Mouse (Mus musculus): Measurements from ENCODE around the gene Pde11a.

Gene Pde11a

DNA sequence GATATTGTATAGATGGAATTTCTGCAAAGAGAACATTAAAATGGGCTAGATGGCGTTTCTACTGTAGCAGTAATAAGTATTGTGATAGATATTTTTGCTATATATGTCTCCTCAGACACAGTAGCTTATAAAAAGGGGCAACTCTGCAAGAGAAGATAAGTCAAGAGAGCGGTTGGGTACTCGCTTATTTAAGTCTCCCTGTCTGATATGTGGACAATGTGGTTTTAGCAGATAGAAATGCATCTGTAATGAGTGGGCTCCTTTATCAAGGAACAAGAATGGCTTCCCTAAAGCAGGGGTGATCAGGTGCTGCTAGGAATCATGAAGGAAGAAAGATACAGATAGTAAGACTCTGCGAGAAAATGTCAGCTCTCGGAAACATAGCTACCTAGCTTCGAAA is 18.2 kb downstream of the Pde11a start:
- DNase-seq (ENCODE audit: low spot score): no peak

DNA sequence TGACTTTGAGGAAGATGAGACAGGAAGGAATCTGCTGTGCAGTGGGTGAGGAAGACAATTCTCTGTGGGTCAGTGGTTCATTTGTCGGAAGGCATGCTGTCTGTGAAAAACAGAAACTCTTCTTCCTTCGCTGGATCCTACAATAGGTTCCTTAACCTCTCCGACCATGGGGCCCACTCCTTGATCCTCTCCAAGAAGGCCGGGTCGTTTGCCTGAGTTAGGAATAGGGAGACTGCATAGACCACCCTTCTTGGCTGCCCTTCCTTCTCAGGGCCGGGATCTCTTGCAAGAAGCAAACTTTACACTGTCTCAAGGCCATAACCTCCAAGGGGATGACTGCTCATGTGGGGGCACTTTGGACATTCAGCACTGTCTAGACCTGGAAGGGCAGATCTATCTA is 19.3 kb downstream of the Pde11a start:
- DNase-seq (ENCODE audit: low spot score): no peak

DNA sequence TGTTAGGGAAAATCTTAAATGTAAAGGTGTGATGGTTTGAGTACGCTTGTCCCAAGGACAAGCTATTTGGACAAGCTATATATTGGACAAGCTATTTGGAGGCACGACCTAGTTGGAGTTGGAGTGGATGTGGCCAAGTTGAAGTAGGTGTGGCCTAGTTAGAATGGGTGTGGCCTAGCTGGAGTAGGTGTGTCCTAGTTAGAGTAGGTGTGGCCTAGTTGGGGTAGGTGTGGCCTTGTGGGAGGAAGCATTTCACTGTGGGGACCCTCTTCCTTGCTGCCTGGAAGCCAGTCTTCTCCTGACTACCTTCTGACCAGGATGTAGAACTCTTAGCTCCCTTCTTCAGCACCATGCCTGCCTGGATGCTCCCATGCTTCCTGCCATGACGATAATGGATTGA is 50.9 kb downstream of the Pde11a start:
- DNase-seq (ENCODE audit: low spot score): no peak

DNA sequence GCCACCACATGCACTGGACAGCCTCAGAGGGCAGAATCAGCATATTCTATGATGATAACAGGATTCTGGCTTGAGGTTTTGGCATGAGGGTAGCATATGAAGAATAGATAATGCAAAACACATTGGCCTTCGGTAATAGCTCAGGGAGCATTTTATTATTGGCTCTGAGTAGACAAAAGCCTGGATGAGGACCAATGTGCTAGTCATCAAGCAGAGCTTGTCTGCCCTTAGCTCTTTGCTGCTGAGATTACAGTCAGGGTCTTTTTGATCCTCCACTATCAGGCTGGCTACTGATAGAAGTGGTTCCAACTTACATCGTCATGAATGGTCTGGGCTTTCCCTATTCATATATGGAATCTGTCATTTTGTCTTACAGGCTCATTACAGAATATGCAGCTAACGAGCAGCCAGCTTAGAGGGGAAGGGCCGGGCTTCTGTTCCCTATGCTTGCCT is 52.3 kb downstream of the Pde11a start:
- no peak for DNase-seq (ENCODE audit: low spot score)

DNA sequence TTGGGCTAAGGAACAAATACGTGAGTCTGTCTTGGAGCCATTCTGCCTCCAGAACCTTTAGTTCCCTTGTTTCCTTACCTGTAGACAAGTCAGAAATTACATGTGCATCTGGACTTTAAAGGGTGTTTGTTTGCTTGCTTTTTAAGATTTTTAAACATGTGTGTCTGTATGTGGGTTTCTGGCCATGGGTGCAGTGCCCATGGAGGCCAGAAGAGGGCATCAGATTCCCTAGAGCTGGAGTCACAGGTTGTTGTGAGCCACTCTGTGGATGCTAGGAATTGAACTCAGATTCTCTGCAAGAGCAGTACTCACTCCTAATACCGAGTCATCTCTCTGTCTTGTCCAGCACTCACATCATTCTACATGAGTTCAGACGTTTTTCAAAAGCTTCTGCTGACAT is 53.4 kb downstream of the Pde11a start:
- no peak for DNase-seq (ENCODE audit: low spot score)

DNA sequence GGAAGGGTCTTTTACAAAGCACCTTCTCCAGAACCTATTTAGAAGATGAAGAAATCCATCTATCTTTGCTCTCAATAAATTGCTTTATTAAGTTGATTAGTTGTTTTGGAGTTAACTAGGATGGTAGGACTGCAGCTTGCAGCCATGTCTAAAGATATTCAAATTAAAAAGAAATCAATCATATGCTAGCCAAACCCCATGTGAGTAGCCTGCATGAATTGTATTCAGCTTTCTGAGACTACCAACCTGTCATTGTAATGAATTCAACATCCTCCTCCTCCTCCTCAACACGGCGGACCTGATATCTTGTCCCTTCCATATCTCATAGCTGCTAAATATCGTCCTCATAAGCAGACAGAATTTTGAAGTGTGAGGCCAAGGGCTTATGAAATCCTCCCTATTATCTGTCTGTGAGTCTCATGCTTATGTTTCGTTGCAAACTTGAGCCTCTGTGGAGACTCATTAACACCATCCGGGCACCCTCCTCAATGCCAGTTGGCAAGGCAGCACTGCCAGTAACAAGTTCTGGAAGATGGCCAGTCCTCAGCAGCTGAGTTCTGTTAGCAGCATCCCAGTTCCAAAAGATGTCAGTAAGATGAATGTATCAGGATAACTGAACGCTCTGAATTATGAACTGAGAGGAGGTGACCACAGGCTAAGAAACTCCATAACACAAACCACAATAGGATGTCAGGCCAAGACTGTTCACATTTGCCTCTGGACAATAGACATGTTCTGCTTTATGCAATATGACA is 55.0 kb downstream of the Pde11a start:
- peak; percentile 27 for DNase-seq (ENCODE audit: low spot score)

DNA sequence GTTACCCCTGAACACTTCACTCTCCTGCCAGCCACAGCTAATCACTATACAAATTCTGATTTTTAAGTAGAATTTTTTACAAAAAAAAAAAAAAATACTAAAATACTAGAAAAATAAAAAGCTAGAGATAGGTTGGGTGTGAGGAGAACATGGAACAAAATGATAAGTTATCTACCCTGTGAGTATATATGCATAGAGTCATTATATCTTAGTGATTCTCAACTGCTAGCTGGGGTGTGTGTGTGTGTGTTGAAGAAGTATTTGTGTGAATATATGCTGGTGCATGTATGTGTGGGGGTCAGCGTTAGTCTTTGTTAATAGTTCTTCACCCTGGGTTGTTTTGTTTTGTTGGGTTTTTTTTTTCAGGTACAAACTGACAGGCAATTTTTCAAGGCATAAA is 69.1 kb downstream of the Pde11a start:
- no peak for DNase-seq (ENCODE audit: low spot score)

DNA sequence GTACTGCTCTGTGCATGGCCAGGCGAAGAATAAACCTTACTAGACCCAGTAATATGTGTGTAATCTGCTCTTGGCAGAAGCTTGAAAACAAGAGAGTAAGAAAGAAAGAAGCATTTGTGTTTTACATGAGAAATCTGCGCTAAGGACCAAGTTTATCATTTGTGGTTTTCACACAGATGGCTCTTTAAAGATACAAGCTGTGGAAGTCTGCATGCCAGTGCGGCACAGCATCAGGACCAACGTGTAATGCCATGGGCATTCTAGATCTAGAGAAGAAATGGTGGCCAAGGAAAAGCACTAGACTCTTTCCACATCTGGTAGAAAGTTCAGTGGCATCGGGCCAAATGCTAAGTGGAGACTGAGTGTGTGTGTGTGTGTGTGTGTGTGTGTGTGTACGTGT is 71.2 kb downstream of the Pde11a start:
- no peak for DNase-seq (ENCODE audit: low spot score)

DNA sequence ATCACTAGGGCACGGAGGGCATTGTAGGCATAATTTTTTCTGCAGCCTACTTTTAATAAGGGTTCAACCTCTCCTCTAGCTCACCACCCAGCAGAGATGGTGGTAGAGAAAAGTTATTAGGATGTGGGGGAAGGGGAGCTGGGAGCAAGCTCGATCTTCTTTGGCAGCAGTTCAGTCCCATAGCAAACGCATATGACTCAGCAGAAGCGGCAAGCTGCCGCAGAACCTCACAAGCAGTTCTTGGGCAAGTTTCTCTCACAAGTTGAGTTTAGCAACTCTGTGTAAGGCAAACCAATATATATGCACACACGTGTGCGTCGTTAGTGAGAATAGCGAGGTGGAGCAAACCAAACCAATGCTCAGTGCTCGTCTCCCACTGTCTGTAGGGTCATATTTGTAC is 72.0 kb downstream of the Pde11a start:
- DNase-seq (ENCODE audit: low spot score): no peak

DNA sequence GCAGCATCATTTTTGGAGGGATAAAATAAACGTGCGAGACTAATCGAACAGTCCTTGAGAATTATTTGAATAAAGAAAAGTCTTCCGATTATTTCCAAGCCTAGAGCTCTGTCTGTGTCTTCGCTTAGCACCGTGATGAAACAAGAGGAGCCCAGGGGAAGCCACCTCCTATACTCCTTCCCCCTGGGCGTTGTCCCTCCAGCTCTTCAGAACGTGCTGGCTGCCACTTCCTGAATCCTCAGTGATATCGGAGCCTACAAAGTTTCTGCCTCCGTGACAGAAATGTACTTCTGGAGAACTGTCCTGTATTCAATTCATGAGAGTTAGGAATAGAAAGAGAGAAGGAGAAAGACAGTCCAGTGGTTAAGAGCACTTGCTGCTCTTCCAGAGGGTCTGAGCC is 74.3 kb downstream of the Pde11a start:
- DNase-seq (ENCODE audit: low spot score): no peak

DNA sequence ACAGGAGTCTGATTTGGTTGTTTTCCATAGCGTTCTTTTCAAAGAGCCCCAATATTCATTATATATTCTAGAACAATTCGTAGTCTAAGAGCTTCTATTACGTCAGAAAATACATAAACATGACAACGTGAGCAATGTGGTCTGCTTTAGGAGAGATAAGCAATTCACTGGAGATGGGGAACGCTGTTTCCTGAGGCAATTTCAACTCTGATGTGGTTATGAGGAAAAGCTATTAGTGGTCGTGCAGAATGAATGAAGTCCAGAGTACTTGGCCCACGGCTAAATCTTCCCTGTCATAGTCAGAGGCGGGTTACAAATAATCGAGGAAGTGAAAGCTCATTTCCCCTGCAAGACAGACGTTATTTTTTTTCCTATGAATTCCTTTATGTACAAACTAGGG is 75.9 kb downstream of the Pde11a start:
- DNase-seq (ENCODE audit: low spot score): no peak

DNA sequence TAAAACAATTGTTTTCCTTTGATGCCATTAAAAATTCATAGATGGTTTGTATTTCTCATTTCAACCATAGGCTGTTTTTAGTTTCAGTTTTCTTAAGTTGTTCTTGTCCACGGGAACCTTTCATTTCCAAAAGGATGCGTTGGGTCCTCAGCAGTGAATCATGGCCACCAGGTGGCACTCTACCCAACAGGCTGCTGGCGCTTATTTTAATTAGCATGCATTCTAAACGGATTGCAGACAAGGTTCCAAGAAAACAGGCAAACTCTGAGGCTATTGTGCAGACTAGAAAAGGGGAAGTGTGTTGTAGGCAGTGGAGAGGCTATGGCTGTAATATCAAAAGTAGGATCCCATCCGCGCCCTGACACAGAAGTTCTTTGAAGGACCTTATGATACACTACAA is 83.7 kb downstream of the Pde11a start:
- DNase-seq (ENCODE audit: low spot score): peak; percentile 30

DNA sequence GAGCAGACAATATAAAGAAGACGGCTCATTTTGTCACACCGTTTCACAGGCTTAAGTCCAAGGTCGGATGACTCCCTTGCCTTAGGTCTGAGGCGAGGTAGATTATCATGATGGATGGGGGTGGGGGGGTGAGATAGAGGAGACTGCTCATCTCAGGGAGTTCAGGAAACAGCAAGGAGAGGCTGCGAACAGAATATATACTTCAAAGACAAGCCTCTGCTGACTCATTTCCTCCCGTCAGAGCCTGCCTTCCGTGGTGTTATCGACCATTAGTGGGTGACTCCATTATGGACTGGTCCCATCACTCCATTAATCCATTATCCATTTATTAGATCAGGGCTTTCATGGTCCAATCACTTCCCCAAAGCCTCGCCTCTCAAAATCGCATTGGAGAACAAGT is 87.2 kb downstream of the Pde11a start:
- no peak for DNase-seq (ENCODE audit: low spot score)

DNA sequence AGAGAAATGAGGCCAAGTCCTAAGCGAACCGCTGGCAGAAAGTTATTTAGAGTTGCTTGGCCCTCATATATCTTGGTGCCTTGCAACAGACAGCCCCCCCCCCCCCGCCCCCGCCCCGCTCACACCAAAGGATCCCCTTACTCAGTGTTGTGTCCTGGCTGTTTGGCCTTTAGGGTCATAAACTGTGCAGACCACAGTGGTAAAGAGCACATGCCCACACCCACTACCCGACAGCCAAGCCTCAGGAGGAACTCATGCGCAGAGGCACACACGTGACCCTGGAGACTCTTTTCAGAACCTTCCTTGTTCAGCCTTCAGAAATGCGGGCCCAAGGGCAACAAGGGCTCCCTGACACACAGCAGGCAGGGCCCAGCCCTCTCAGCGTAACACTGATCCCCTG is 90.3 kb downstream of the Pde11a start:
- no peak for DNase-seq (ENCODE audit: low spot score)

DNA sequence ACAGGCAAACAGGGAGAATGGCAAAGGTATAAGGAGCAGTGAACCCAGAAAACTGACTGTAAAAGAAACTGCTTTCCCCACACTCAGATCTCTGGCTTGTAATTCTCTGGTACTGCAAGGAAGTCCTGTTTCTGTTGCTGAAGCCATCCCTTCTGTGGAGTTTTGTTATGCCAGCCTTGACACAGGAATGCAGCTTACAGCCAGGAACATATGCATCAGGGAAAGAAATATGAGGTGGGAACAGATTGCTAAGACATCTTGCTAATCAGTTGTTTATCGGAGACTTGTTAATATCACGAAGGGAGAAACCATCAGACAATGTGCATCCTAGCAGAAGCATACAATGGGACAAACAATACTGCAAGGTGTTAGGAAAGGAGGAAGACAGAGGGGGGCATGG is 99.4 kb downstream of the Pde11a start:
- DNase-seq (ENCODE audit: low spot score): no peak

DNA sequence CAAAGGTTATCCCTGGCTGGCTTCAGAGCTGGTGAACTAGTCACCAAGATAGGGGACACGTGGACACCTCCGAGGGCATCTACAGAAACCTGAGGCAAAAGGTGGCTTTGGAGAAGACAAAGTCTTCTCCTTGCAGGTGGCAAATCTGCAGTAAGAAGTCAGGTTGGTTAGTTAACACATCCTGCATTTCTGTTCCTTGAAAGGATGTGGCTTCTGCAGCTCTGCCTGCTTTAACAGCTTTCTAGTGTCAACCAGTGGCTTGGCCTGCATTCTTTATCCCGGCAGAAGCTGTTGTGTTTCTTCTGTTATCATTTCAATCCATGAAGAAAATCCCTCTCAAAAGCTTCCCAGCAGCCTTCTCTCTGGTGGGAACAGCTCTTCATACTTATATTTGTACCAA is 100.1 kb downstream of the Pde11a start:
- no peak for DNase-seq (ENCODE audit: low spot score)

DNA sequence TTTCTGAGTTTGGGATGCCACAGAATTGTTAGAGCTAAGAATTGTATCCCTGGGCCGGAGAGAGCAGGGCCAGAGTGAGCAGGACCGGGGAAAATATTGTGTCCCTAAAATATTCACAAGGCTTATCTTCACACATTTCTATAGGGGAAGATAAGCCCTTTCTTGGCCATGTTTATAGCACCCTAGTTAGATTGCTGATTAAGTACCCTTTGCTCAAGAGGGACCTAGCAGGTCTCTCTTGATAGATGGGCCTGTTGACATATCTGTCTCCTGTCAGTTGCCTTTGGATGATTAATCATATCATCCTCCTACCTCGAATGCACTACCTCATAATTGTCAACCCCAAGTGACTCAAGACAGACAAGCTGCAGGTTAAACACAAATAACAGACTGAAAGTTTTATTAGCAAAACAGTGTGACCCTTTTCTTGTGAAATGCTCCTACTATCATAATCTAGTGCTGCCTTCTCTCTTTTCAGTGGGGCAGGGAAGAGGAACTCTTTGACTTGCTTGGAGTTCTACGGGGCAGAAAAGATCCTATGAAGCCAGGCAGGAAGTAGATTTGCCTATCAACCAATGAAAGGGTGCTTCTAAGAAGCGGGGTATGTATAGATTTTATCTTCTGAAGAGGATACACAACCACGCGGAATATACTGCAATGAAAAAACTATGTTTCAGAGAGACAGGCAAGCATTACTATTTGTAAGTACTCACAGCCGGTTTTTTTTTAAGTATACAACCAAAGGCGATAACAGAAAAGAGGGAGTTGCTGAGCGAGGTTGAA is 100.7 kb downstream of the Pde11a start:
- no peak for DNase-seq (ENCODE audit: low spot score)

DNA sequence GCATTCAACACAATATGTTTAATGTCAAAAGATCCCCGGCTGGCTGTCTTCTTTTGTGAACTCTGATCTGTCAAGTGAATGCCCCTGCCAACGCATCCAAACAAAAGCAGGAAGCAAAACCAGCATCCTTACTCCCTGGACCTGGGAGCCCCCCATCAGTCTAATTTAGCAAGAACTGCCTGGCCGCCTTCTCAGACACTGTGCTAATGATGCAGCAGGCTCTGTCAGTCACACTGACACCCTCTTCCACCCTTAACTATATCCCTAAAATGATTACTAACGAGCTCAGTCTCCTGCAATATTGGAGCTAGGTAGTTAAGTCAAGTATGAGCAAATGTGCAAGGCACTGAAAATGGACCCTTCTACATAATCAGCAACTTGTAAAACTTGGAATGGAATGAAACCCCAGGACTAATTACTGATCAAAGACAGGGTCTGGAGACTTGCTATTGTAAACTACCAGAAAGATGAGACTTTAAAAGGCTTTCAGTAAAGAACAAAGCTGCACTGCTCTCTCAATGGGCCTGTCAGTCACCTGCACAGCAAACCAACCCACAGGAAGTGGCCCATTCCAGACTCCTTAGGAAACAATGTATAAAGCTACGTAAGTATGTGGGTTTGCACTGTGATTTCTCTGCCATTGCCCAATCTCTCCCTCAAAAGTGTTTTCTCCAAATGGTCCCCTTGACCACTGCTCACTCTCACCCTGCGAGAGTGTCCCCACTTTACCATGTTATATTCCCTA is 118.0 kb downstream of the Pde11a start:
- no peak for DNase-seq (ENCODE audit: low spot score)

DNA sequence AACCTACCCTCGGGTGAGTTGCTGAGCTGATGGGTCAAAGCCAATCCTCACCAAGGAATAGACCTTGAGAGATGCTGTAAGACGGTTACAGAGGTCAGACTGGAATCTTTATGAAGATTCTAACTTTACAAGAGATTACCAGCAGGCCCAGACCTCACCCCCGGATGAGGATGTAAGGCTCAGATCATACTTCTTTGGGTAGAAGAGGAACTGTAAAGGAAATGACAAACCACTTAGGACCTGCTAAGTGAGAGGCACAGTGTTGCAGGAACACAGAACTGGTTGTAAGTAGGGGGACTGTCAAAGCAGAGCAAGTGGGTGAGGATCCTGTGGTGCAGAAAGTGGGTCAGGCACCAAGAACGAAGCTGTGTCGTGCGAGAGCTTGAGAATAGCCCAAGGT is 119.0 kb downstream of the Pde11a start:
- DNase-seq (ENCODE audit: low spot score): no peak

DNA sequence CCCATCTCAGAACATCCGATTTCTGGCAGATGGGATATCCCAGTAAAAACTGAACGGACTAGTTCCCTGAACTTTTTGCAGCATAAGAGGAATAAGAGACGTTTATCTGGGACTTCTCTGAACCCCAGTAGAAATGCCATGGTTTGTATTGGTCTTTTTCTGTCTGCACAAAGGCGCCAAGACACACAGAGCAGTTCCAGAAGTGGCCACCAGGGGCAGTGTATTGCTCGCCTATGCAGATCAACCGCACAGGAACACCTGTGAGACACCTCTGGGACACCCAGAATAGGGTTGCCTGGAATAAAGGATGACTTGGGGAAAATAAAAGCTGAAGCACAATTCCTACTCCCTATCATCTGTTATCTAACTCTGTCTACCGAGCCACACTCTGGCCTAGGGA is 122.4 kb downstream of the Pde11a start:
- DNase-seq (ENCODE audit: low spot score): peak; percentile 10

DNA sequence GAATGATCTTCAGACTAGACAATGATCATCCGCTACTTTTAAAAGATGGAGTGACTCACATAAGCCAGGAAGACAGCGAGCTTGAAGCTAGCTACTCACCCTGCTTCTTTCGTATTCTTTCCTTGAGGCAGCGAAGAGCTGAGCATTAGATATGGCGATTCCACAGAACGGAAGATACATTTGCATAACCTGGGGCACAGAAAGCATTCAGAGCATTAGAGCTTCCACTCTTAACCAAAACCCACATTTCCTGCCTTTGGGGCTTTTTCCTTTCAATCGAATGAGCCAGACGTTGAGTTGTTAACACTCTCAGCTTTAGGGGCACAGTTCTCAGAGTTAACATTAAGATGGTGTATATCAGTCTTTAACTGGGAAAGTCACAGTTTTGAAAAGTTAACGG is 123.4 kb downstream of the Pde11a start:
- DNase-seq (ENCODE audit: low spot score): peak; percentile 2

DNA sequence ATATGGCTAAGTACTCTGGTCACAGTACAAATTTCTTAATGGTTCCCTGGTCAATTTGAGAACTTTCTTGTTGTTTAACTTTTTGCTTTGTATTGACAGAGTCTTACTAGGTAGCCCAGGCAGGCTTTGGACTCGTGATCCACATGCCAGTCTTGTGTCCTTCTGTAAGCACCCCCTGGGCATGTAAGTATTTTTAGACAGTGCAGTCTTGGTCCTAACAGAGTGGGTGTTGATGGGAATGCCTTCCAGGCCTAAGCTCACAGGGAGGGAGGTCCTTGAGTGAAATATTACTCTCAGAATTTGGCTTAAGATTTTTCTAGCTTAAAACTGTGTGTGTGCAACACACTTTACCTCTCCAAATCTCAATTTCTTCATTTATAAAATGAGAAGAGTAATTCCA is 153.4 kb downstream of the Pde11a start:
- no peak for DNase-seq (ENCODE audit: low spot score)

DNA sequence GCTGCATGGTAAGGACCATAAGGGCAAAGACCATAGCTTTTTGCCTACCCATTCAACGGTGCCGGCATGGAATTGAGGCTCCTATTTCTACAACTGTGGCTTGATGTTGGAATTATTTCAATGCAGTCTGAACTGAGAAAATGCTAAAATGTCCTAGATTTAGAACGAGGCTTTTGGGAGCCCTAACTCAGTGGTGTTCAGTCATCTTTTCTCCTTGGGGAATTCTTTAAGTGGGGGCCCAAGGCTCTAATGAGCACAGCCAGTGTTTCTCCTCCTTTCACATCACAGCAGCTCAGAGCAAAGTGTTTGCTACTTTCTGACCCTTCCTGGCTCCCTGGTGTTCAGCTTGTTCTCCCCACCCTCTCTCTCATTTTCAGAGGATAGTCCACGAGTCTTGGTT is 175.8 kb downstream of the Pde11a start:
- no peak for DNase-seq (ENCODE audit: low spot score)
